Mouse (Mus musculus): ENCODE data around the gene Gm20604.

DNA sequence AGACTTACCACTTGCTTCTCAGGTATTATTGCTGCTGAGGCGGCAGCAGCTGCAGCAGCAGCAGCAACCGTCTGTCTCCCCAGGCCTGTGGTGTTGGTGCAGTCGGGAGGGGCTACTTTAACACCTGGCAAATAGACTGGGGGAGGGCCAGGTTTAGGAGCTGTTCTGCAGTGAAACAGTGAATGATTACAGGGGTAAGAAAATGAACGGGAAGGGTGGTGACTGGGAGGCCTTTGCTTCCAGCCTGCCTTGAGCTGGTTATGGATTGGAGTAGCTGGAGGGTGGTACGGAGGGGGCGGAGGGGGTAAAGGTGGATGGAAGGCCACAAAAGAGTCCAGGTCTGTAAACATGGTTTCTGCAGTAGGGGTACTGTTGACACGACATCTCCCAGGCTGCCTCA, 29.5 kb upstream of the Gm20604 start:
- TF ChIP-seq POLR2A (IDR thresholded peaks at IDR 0.05; ENCODE audit: insufficient read depth, low read depth, low read length) (no peak), EP300 (IDR thresholded peaks at IDR 0.05; ENCODE audit: insufficient read depth, low read depth, low read length) (no peak), CTCF (IDR thresholded peaks at IDR 0.05) (no peak)
